Comparison of ENCODE assay signal across 8 mouse cellular contexts in genomic region chr11:66905617-66906384, GRCm38 (mm10). TPM values are rescaled to one million over a fixed set of nuclear protein-coding genes. Genes with fewer than 3 reads are reported as not detected.
DNase-seq lines count a peak whose midpoint lies in the region; ATAC-seq and TF ChIP-seq lines count a peak whose summit lies in the region.

No protein-coding gene starts in this region.

- no peaks in the 10 kb centered on the region for H3K36me3 ChIP-seq in embryonic facial prominence, embryonic 12.5 days
- H3K36me3 ChIP-seq in limb, embryonic 13.5 days = no peaks in the 10 kb centered on the region
- H3K36me3 ChIP-seq in midbrain, postnatal 0 days (ENCODE audit: insufficient read depth, low read length) = no peaks in the 10 kb centered on the region
- H3K36me3 ChIP-seq in stomach, embryonic 15.5 days = no peaks in the 10 kb centered on the region

- no peaks in the 10 kb centered on the region for H3K27me3 ChIP-seq in embryonic facial prominence, embryonic 12.5 days
- H3K27me3 ChIP-seq in limb, embryonic 13.5 days = peaks cover 2% of the 10 kb centered on the region; the same call in 1 of the 2 replicates
- H3K27me3 ChIP-seq in midbrain, postnatal 0 days (ENCODE audit: insufficient read depth, low read length) = no peaks in the 10 kb centered on the region
- H3K27me3 ChIP-seq in stomach, embryonic 15.5 days (replicated peaks) = no peaks in the 10 kb centered on the region

- 15% methylated on average over 21 of the region's 21 CpGs for WGBS in embryonic facial prominence, embryonic 12.5 days
- WGBS in limb, embryonic 13.5 days = 16% methylated on average over 21 of the region's 21 CpGs
- WGBS in midbrain, postnatal 0 days = 12% methylated on average over 21 of the region's 21 CpGs
- 13% methylated on average over 21 of the region's 21 CpGs for WGBS in stomach, embryonic 15.5 days

- peak; percentile 56; the same call in 1 of the 2 replicates for ATAC-seq in embryonic facial prominence, embryonic 12.5 days (ENCODE audit: insufficient number of reproducible peaks, insufficient read depth, low FRiP score, low TSS enrichment)
- peak; percentile 73; the same call in 1 of the 2 replicates for ATAC-seq in limb, embryonic 13.5 days (ENCODE audit: low FRiP score, low read depth)
- peak; percentile 54; the same call in 1 of the 2 replicates for ATAC-seq in midbrain, postnatal 0 days (ENCODE audit: low FRiP score)
- ATAC-seq in stomach, embryonic 15.5 days (ENCODE audit: insufficient read depth, low FRiP score, low read depth) = peak; percentile 71

- H3K27ac ChIP-seq in embryonic facial prominence, embryonic 12.5 days = no peak overlapping the region
- H3K27ac ChIP-seq in limb, embryonic 13.5 days = no peak overlapping the region
- no peak overlapping the region for H3K27ac ChIP-seq in midbrain, postnatal 0 days (ENCODE audit: low read depth, low read length)
- H3K27ac ChIP-seq in stomach, embryonic 15.5 days = no peak overlapping the region

- no peaks in the 10 kb centered on the region for H3K4me1 ChIP-seq in embryonic facial prominence, embryonic 12.5 days
- peaks cover 5% of the 10 kb centered on the region; the same call in 1 of the 2 replicates for H3K4me1 ChIP-seq in limb, embryonic 13.5 days
- no peaks in the 10 kb centered on the region for H3K4me1 ChIP-seq in midbrain, postnatal 0 days (ENCODE audit: insufficient read depth, low read length)
- H3K4me1 ChIP-seq in stomach, embryonic 15.5 days = no peaks in the 10 kb centered on the region; the same call in 1 of the 2 replicates

- H3K4me3 ChIP-seq in embryonic facial prominence, embryonic 12.5 days = no peak overlapping the region
- peak overlapping the region; percentile 15; the same call in 1 of the 2 replicates for H3K4me3 ChIP-seq in limb, embryonic 13.5 days
- peak overlapping the region; percentile 10; the same call in 1 of the 2 replicates for H3K4me3 ChIP-seq in midbrain, postnatal 0 days (ENCODE audit: low read depth, low read length)
- H3K4me3 ChIP-seq in stomach, embryonic 15.5 days (replicated peaks) = 0 out of 2 replicates have a peak overlapping the region, but pooled peaks have one; percentile 6

- peak overlapping the region; percentile 34 for H3K4me2 ChIP-seq in embryonic facial prominence, embryonic 12.5 days (replicated peaks)
- H3K4me2 ChIP-seq in limb, embryonic 13.5 days (replicated peaks) = peak overlapping the region; percentile 47
- peak overlapping the region; percentile 36 for H3K4me2 ChIP-seq in midbrain, postnatal 0 days (ENCODE audit: low read depth, low read length, poor library complexity, severe bottlenecking)
- H3K4me2 ChIP-seq in stomach, embryonic 15.5 days = peak overlapping the region; percentile 43

- peak; percentile 66 for DNase-seq in 3134 (ENCODE audit: extremely low read depth, insufficient read length, low spot score)
- peak; percentile 70 for DNase-seq in adrenal gland, postnatal 25 days
- DNase-seq in heart, adult 8-10 months (ENCODE audit: low spot score) = peak; percentile 69
- DNase-seq in kidney, adult 9 months = peak; percentile 68
- DNase-seq in midbrain, postnatal 0 days (ENCODE audit: low spot score) = peak; percentile 91

- TF ChIP-seq CTCF in midbrain, postnatal 0 days (IDR thresholded peaks at IDR 0.05) = peak; percentile 93

- no peaks in the 10 kb centered on the region for H3K9me3 ChIP-seq in embryonic facial prominence, embryonic 12.5 days
- no peaks in the 10 kb centered on the region for H3K9me3 ChIP-seq in limb, embryonic 13.5 days
- no peaks in the 10 kb centered on the region for H3K9me3 ChIP-seq in midbrain, postnatal 0 days (ENCODE audit: low read length)
- no peaks in the 10 kb centered on the region for H3K9me3 ChIP-seq in stomach, embryonic 15.5 days

- H3K9ac ChIP-seq in embryonic facial prominence, embryonic 12.5 days = no peak overlapping the region
- 0 out of 2 replicates have a peak overlapping the region, but pooled peaks have one; percentile 32 for H3K9ac ChIP-seq in limb, embryonic 13.5 days
- no peak overlapping the region for H3K9ac ChIP-seq in midbrain, postnatal 0 days (replicated peaks; ENCODE audit: low read length, poor library complexity, severe bottlenecking)
- peak overlapping the region; percentile 10; the same call in 1 of the 2 replicates for H3K9ac ChIP-seq in stomach, embryonic 15.5 days

RNA-seq across cellular contexts. Expression of gene Pirt, which starts 6.0 kb away (rescaled TPM):
- total RNA-seq in adrenal gland, postnatal 25 days (2021) = 7.1 and 12.1 TPM in 2 replicates
- 8.2 and 10.5 TPM in 2 replicates for polyA plus RNA-seq in embryonic facial prominence, embryonic 12.5 days (2016; fragmentation: Nextera tagmentation; extraction: Ambion mirVana)
- total RNA-seq in heart, adult 8-10 months (2022) = 1 to 10 TPM; 4.0 to 6.4 (median 6.1) TPM
- polyA plus RNA-seq in limb, embryonic 13.5 days (2015; fragmentation: Nextera tagmentation; extraction: Ambion mirVana) = 0.19 and 0.23 TPM in 2 replicates
- total RNA-seq in midbrain, postnatal 0 days (2014; rRNA removed) = 0.76 and 1.4 TPM in 2 replicates
- 0.47 and 0.59 TPM in 2 replicates for polyA plus RNA-seq in midbrain, postnatal 0 days (2015; fragmentation: Nextera tagmentation; extraction: Ambion mirVana)
- polyA plus RNA-seq in stomach, embryonic 15.5 days (2015; fragmentation: Nextera tagmentation; extraction: Ambion mirVana) = 4.9 and 5.6 TPM in 2 replicates

RNA-seq across cellular contexts. Expression of gene Tmem238l, which starts 50.6 kb away (rescaled TPM):
- total RNA-seq in adrenal gland, postnatal 25 days (2021) = not detected in 2 replicates
- polyA plus RNA-seq in embryonic facial prominence, embryonic 12.5 days (2016; fragmentation: Nextera tagmentation; extraction: Ambion mirVana) = not detected in 2 replicates
- not detected for total RNA-seq in heart, adult 8-10 months (2022)
- not detected in 2 replicates for polyA plus RNA-seq in limb, embryonic 13.5 days (2015; fragmentation: Nextera tagmentation; extraction: Ambion mirVana)
- not detected in 2 replicates for total RNA-seq in midbrain, postnatal 0 days (2014; rRNA removed)
- not detected in 2 replicates for polyA plus RNA-seq in midbrain, postnatal 0 days (2015; fragmentation: Nextera tagmentation; extraction: Ambion mirVana)
- polyA plus RNA-seq in stomach, embryonic 15.5 days (2015; fragmentation: Nextera tagmentation; extraction: Ambion mirVana) = 0.57 and 0.77 TPM in 2 replicates

Comparison
In these comparisons a context has a peak if more than half of its experiments do, and no peak if none do; other contexts are left out.
1. H3K9ac ChIP-seq: peak in limb, embryonic 13.5 days (single experiment) and stomach, embryonic 15.5 days (single experiment); none in embryonic facial prominence, embryonic 12.5 days (single experiment) and midbrain, postnatal 0 days (single experiment).
2. Peak in every context shown above with its lines, with median percentiles within 50 percentile points of each other: DNase-seq, ATAC-seq and H3K4me2 ChIP-seq.